Mouse (Mus musculus) neural tube, embryonic 15.5 days (tissue): ENCODE data around the gene Gm28042. TPM values are rescaled to one million over a fixed set of nuclear protein-coding genes. Genes with fewer than 3 reads are reported as not detected.

Experiments used
- ATAC-seq: fragments of 200-750 bp; cut with Nextera tagmentation; 2 replicates; pipeline ENCODE4 v1.8.0; 2017; ENCODE audit warnings: mild to moderate bottlenecking, moderate TSS enrichment, moderate library complexity; ENCODE audit not compliant: low FRiP score
- H3K27ac ChIP-seq: fragments of 300-500 bp; sonication (generic); replicated peaks from 2 replicates; pipeline ENCODE4 v1.5.1; 2015; ENCODE audit warnings: mild to moderate bottlenecking, inconsistent platforms
- H3K27me3 ChIP-seq: fragments of 300-500 bp; sonication (generic); replicated peaks from 2 replicates; pipeline ENCODE4 v1.6.1; 2015; ENCODE audit warnings: inconsistent platforms
- H3K36me3 ChIP-seq: fragments of 300-500 bp; sonication (generic); 2 replicates; pipeline ENCODE4 v1.6.1; 2015; ENCODE audit warnings: inconsistent platforms
- H3K4me1 ChIP-seq: fragments of 300-500 bp; sonication (generic); 2 replicates; pipeline ENCODE4 v1.6.1; 2015; ENCODE audit warnings: inconsistent platforms
- H3K4me2 ChIP-seq: fragments of 300-500 bp; sonication (generic); 2 replicates; pipeline ENCODE4 v1.6.1; 2015; ENCODE audit warnings: inconsistent platforms, mild to moderate bottlenecking, moderate library complexity
- H3K4me3 ChIP-seq: fragments of 300-500 bp; sonication (generic); replicated peaks from 2 replicates; pipeline ENCODE4 v1.5.1; 2015; ENCODE audit warnings: mild to moderate bottlenecking, inconsistent platforms
- H3K9ac ChIP-seq: fragments of 300-500 bp; sonication (generic); replicated peaks from 2 replicates; pipeline ENCODE4 v1.6.1; 2015; ENCODE audit warnings: mild to moderate bottlenecking, inconsistent platforms
- H3K9me3 ChIP-seq: fragments of 300-500 bp; sonication (generic); replicated peaks from 2 replicates; pipeline ENCODE4 v1.6.1; 2016; ENCODE audit warnings: inconsistent platforms
- WGBS: fragments of 180-500 bp; shearing (Covaris S2); methylation state at CpG from one replicate; pipeline ENCODE4 v1.1.7; 2015; ENCODE audit warnings: mixed read lengths; 5-methylcytosine and 5-hydroxymethylcytosine counted together
- polyA plus RNA-seq: library from polyadenylated mRNA; unstranded; fragments of >200 nt; fragmentation: Nextera tagmentation; extraction: Ambion mirVana; gene quantifications from 2 replicates; pipeline ENCODE4 v1.2.1, GENCODE M21; 2015

The Gm28042 gene
- polyA plus RNA-seq, 1 experiment from 2014 or later: 4.4 TPM

DNA sequence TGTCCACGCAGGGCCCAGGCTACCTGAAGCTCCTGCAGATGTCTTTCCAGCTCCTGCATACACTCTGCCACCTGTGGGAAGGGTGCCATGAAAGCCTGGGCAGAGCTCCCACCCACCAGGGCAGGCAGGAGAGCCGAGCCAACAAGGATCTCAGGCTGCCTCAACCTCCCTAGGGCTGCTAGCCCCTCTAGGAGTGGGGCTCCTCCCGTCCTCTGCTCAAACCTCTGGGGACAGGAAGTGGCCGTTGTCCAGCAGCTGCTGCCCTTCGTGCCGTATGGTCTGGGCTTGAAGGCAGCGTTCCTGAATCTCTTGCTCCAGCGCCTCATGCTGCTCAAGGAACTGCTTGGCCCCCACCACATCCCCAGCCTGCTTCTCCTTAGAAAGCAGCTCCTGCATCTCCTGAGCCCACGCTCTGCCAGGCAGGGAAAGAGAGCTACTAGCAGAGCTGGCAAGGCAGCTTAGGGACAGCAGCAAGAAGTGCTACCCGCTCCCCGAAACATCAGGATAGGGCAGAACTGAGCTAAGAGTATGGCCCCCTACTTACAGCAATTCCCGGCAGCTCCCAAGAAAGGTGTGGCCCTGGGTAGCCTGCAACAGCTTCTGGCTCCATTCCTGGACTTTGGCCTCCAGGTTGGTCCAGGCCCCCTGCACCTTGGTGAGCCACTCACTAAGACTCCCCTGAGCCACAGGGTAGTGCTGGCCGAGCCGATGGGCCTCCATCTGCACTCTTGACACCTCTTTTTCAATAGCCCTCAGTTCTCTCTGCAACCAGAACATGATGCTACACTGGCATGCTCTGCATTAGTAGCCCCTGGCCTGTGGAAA is 19.4 kb downstream of the Gm28042 start:
- WGBS: 74% methylated on average over 14 of the region's 14 CpGs
- no peaks in the 10 kb centered on the region for H3K9me3 ChIP-seq
- H3K4me1 ChIP-seq: no peaks in the 10 kb centered on the region
- H3K27me3 ChIP-seq: no peaks in the 10 kb centered on the region
- H3K9ac ChIP-seq: no peak overlapping the region
- no peak overlapping the region for H3K4me2 ChIP-seq
- no peak for ATAC-seq
- H3K27ac ChIP-seq: no peak overlapping the region
- H3K4me3 ChIP-seq: no peak overlapping the region
- H3K36me3 ChIP-seq: peaks cover 9% of the 10 kb centered on the region

- no peak overlapping the region for H3K9ac ChIP-seq
- no peak overlapping the region for H3K4me3 ChIP-seq
- WGBS: 82% methylated on average over 9 of the region's 9 CpGs
- no peak overlapping the region for H3K27ac ChIP-seq
- no peaks in the 10 kb centered on the region for H3K4me1 ChIP-seq
- H3K9me3 ChIP-seq: no peaks in the 10 kb centered on the region
- no peaks in the 10 kb centered on the region for H3K27me3 ChIP-seq
- H3K4me2 ChIP-seq: no peak overlapping the region
- ATAC-seq: no peak
- no peaks in the 10 kb centered on the region for H3K36me3 ChIP-seq
Observed at GRCm38 (mm10) chr2:120048173-120048572, 20.9 kb downstream of the Gm28042 start.

DNA sequence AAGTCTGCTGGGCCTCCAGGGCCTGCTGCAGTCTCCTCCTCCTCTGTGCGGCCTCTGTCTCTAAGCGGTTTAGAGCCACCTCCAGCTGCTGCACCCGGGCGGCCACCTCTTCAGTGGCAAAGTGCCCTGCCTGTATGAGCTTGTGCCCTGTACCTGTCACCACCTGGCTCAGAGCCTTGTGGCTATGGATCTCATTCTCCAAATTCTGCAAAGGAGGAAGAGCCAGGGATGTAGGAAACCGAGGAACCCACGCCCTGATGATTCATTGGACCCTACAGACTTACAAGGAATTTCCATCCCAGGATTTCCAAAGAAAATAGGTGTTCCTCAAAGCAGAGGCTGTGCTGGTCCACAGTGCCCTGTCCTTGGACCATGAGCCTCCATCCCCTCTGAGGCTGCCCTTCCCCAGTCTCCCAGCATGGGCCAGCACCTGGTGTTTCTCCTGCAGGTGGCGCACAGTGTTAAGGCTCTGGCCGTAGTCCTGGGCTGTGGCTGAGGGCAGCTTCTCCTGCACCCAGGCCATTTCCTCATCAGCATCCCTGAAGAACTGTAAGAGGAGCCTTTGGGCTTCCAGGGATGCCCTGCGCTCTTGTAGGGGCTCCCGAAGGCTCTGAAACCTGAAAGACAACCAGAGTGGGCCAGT is 22.5 kb downstream of the Gm28042 start:
- no peaks in the 10 kb centered on the region for H3K4me1 ChIP-seq
- no peak for ATAC-seq
- WGBS: 65% methylated on average over 10 of the region's 10 CpGs
- H3K27ac ChIP-seq: no peak overlapping the region
- no peak overlapping the region for H3K4me3 ChIP-seq
- H3K9me3 ChIP-seq: no peaks in the 10 kb centered on the region
- H3K4me2 ChIP-seq: no peak overlapping the region
- no peaks in the 10 kb centered on the region for H3K27me3 ChIP-seq
- H3K9ac ChIP-seq: no peak overlapping the region
- no peaks in the 10 kb centered on the region for H3K36me3 ChIP-seq

DNA sequence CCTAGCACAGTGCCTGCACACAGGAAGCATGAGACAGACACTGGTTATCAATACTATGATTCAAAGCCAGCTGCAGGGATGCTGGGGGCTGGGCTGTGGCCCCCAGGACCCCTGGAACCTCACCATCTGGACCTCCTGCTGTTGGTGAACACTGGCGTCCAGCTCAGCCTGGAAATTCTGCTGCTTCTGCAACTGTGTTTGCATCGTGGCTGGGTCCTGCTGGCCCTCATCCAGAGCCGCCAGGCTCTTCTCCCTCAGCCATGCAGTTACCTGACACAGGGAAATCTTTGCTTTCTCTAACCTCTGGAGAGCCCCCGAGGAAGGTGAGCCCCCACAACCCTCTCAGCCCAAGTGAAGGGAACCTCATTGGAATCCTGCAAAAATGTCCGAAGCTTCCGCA is 24.1 kb downstream of the Gm28042 start:
- H3K27ac ChIP-seq: no peak overlapping the region
- no peak for ATAC-seq
- H3K4me2 ChIP-seq: no peak overlapping the region
- no peaks in the 10 kb centered on the region for H3K36me3 ChIP-seq
- H3K9ac ChIP-seq: no peak overlapping the region
- no peaks in the 10 kb centered on the region for H3K27me3 ChIP-seq
- H3K4me3 ChIP-seq: no peak overlapping the region
- H3K4me1 ChIP-seq: no peaks in the 10 kb centered on the region
- WGBS: 55% methylated on average over 6 of the region's 6 CpGs
- H3K9me3 ChIP-seq: no peaks in the 10 kb centered on the region

DNA sequence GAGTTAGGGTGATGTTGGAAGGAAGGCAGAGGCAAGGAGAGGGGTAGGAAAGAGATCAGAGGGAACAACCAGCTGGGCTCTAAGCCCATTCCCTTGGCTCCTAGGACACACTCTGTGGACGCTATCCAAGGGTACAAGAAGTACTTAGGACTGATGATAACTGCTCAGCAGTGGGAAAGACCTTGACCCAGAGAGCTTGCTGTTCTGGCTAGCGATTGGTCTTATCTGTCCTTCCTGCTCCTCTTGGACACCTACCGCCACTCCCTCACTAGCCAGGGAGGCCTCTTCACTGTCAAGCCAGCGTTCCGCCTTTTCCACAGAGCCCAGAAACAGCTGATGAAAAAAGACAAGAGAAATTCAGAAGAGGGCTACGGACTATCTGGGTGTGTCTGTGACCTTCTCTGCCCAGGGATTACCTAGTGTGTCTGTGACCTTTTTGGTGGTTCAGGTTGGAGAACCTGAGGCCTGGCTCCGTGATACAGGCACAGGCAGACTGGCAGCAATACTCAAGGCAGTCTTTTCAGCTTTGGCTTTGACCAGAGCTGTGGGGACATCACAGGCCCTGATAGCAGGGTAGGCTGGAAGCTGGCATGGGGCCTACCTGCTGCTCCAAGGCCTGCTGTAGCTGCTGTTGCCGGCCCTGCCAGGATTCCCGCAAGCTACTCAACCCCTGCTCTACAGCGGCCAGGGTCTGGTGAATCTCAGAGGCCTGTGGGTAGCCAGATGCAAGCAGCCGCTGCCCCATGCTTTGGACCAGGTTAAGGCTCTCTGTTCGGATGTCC is 27.7 kb downstream of the Gm28042 start:
- WGBS: 90% methylated on average over 12 of the region's 12 CpGs
- Histone ChIP-seq H3K4me3 (no peak overlapping the region), H3K36me3 (no peaks in the 10 kb centered on the region), H3K27me3 (no peaks in the 10 kb centered on the region), H3K27ac (no peak overlapping the region), H3K4me1 (no peaks in the 10 kb centered on the region), H3K4me2 (no peak overlapping the region), H3K9ac (no peak overlapping the region), H3K9me3 (no peaks in the 10 kb centered on the region)
- no peak for ATAC-seq

DNA sequence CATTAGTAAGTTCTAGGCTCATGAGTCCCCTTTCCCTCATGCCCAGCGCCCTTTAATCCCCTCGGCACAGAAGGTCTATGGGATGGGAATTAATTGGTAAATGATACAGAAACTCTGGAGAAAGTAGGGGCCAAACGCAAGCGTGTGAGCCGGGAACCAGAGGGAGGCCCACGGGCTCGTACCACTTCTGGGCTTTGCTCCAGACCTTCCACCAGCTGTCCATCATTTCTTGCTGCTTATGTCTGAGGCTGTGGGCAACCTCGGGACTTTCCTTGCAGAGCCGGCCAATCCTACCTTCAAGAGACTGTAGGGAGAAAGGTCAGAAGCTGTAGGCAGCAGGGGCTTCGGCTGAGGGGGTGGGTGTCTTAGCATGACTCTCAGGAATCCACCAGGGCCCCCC is 28.6 kb downstream of the Gm28042 start:
- Histone ChIP-seq H3K9ac (no peak overlapping the region), H3K36me3 (no peaks in the 10 kb centered on the region), H3K4me3 (no peak overlapping the region), H3K9me3 (no peaks in the 10 kb centered on the region), H3K27me3 (no peaks in the 10 kb centered on the region), H3K4me1 (no peaks in the 10 kb centered on the region), H3K27ac (no peak overlapping the region), H3K4me2 (no peak overlapping the region)
- ATAC-seq: no peak
- WGBS: 89% methylated on average over 10 of the region's 10 CpGs

DNA sequence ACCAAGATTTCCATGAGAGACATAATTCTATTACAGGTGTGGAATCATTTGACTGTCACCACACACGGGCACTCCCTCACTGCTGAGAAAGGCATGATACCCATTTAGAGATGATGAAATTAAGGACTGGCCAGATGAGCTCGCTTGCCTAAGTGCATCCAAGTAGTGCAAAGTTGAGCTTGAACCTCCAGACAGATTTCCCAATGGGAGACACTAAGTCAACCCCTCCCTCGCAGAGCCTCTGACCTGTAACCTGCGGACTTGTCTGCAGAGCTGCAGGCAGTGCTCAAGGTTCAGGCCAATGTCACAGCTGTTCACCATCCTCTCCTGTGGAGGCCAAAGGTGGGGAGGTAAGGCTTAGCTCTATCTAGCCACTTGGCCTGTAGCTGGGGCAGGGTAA is 31.5 kb downstream of the Gm28042 start:
- Histone ChIP-seq H3K4me1 (no peaks in the 10 kb centered on the region), H3K9ac (no peak overlapping the region), H3K9me3 (no peaks in the 10 kb centered on the region), H3K36me3 (no peaks in the 10 kb centered on the region), H3K4me3 (no peak overlapping the region), H3K27ac (no peak overlapping the region), H3K4me2 (no peak overlapping the region), H3K27me3 (no peaks in the 10 kb centered on the region)
- ATAC-seq: no peak
- WGBS: 84% methylated on average over 4 of the region's 4 CpGs

GRCm38 (mm10) chr2:120059466-120059865 is 32.2 kb downstream of the Gm28042 start:
- no peak for ATAC-seq
- no peak overlapping the region for H3K27ac ChIP-seq
- no peak overlapping the region for H3K4me2 ChIP-seq
- no peaks in the 10 kb centered on the region for H3K4me1 ChIP-seq
- no peaks in the 10 kb centered on the region for H3K27me3 ChIP-seq
- no peak overlapping the region for H3K9ac ChIP-seq
- H3K36me3 ChIP-seq: no peaks in the 10 kb centered on the region
- H3K4me3 ChIP-seq: no peak overlapping the region
- H3K9me3 ChIP-seq: no peaks in the 10 kb centered on the region
- WGBS: 85% methylated on average over 3 of the region's 3 CpGs

DNA sequence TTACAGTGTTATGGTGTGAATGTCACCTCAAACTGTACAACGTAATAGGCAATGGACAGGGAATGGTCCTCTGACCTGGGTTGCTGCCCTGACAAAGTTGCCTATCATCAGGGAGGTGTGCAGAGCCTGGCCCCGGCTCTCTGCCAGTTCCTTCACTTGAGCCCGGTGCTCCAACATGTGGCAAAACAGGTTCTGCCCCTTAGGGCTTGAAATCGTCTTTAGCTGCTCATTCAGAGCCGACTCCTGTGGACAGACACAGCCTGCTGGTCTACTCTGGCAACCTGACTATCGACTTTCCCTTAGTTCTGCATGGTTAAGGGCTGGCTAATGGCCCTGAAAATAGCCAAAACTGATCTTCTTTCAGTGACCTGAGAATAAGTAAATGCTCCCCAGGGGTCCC is 32.9 kb downstream of the Gm28042 start:
- WGBS: 69% methylated on average over 6 of the region's 6 CpGs
- Histone ChIP-seq H3K4me1 (no peaks in the 10 kb centered on the region), H3K36me3 (no peaks in the 10 kb centered on the region), H3K27ac (no peak overlapping the region), H3K9ac (no peak overlapping the region), H3K4me2 (no peak overlapping the region), H3K27me3 (no peaks in the 10 kb centered on the region), H3K9me3 (no peaks in the 10 kb centered on the region), H3K4me3 (no peak overlapping the region)
- no peak for ATAC-seq

GRCm38 (mm10) chr2:120060651-120061050 is 33.4 kb downstream of the Gm28042 start:
- no peak for ATAC-seq
- H3K4me1 ChIP-seq: no peaks in the 10 kb centered on the region
- H3K4me2 ChIP-seq: no peak overlapping the region
- H3K9me3 ChIP-seq: no peaks in the 10 kb centered on the region
- no peaks in the 10 kb centered on the region for H3K36me3 ChIP-seq
- H3K27me3 ChIP-seq: no peaks in the 10 kb centered on the region
- no peak overlapping the region for H3K9ac ChIP-seq
- no peak overlapping the region for H3K27ac ChIP-seq
- 75% methylated on average over 9 of the region's 9 CpGs for WGBS
- H3K4me3 ChIP-seq: no peak overlapping the region

GRCm38 (mm10) chr2:120062248-120062647 is 35.0 kb downstream of the Gm28042 start:
- no peaks in the 10 kb centered on the region for H3K4me1 ChIP-seq
- WGBS: 89% methylated on average over 8 of the region's 8 CpGs
- H3K36me3 ChIP-seq: no peaks in the 10 kb centered on the region
- H3K27ac ChIP-seq: no peak overlapping the region
- no peak overlapping the region for H3K9ac ChIP-seq
- no peaks in the 10 kb centered on the region for H3K27me3 ChIP-seq
- ATAC-seq: no peak
- H3K9me3 ChIP-seq: no peaks in the 10 kb centered on the region
- H3K4me3 ChIP-seq: no peak overlapping the region
- no peak overlapping the region for H3K4me2 ChIP-seq

- H3K9ac ChIP-seq: no peak overlapping the region
- H3K36me3 ChIP-seq: no peaks in the 10 kb centered on the region
- H3K4me1 ChIP-seq: peaks cover 7% of the 10 kb centered on the region; the same call in 1 of the 2 replicates
- H3K27ac ChIP-seq: no peak overlapping the region
- H3K4me2 ChIP-seq: no peak overlapping the region
- no peaks in the 10 kb centered on the region for H3K9me3 ChIP-seq
- WGBS: 89% methylated on average over 6 of the region's 6 CpGs
- ATAC-seq: no peak
- no peaks in the 10 kb centered on the region for H3K27me3 ChIP-seq
- no peak overlapping the region for H3K4me3 ChIP-seq
Observed at GRCm38 (mm10) chr2:120064639-120065038, 37.3 kb downstream of the Gm28042 start.
